Comparison of ENCODE assay signal across 15 mouse cellular contexts in genomic region chr5:31642300-31642699, GRCm38 (mm10).
"Had no signal": no experiment of that assay in that cellular context is flagged by ENCODE, and none has a peak within 500 bp of the region (broad histone marks: within the 10 kb centered on the region; RNA-seq: fewer than 3 reads in every experiment).

No protein-coding gene starts in this region.

- DNase-seq: cerebellum, adult 9-10 months; cerebellum, adult 9-11 months; cerebellum, postnatal 10 days; cerebellum, postnatal 14 days; cerebellum, postnatal 25 days; cerebellum, postnatal 36 days; embryo, embryonic 11 days; forebrain, postnatal 0 days; gastrocnemius, adult 2 months; gastrocnemius, postnatal 10 days; gastrocnemius, postnatal 14 days; gastrocnemius, postnatal 25 days; gastrocnemius, postnatal 36 days; heart, adult 18-20 months; heart, adult 2 months had no signal
